Mouse (Mus musculus): Measurements from ENCODE around the gene Ercc8. TPM values are rescaled to one million over a fixed set of nuclear protein-coding genes. Genes with fewer than 3 reads are reported as not detected.

Gene Ercc8
- polyA plus RNA-seq, 1 experiment from 2014 or later, result 24.2 TPM

DNA sequence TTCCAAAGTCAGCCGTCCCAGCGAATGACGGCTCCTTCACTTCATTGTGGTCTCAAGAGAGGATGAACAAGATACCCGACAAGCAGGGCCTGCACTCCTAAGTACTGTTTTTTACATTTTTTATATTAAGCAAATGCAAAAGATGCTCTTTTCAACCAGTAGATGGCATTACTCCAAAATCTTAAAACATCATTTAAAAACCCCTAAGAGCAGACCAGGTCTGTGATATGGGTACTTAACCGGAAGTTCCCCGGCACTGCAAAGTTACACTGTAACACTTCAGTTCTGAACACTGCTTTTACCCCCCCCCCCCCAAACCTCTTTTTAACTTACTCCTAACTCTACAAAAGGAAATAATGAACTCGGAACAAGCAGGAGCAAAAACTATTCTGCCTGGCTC lies 29.5 kb upstream of the Ercc8 start:
- H3K4me3 ChIP-seq, result no peak overlapping the region
- H3K27me3 ChIP-seq (replicated peaks; ENCODE audit: low read depth, poor library complexity, severe bottlenecking), result no peaks in the 10 kb centered on the region
- no peaks in the 10 kb centered on the region for H3K36me3 ChIP-seq (replicated peaks)
- DNase-seq (ENCODE audit: low spot score), result no peak
- no peak overlapping the region for H3K27ac ChIP-seq (replicated peaks)
- peaks cover 14% of the 10 kb centered on the region for H3K4me1 ChIP-seq
- H3K9me3 ChIP-seq, result no peaks in the 10 kb centered on the region
- 66% methylated on average over 7 of the region's 7 CpGs for WGBS

DNA sequence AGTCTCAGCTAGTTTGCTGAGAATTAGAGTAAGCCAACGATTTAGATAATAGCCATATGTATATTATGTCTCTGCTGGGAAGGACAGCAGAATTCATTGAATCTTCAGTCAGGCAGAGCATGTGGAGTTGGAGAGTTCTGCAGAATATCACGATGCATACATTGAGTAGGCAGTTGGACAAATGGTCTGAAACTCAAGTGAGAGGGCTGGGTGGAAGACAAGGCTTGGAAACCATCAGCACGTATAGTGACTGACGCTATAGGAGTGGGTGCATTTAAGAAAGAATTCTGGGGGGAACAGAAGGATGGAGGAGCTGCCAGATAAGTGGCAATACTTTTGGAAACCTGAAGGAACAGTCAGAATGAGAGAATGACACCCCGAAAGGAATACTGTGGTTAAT lies 27.8 kb upstream of the Ercc8 start:
- H3K4me1 ChIP-seq, result peaks cover 13% of the 10 kb centered on the region
- no peak overlapping the region for H3K4me3 ChIP-seq
- WGBS, result 94% methylated on average over 5 of the region's 5 CpGs
- no peak for DNase-seq (ENCODE audit: low spot score)
- H3K36me3 ChIP-seq (replicated peaks), result no peaks in the 10 kb centered on the region
- H3K27ac ChIP-seq (replicated peaks), result no peak overlapping the region
- no peaks in the 10 kb centered on the region for H3K27me3 ChIP-seq (replicated peaks; ENCODE audit: low read depth, poor library complexity, severe bottlenecking)
- H3K9me3 ChIP-seq, result no peaks in the 10 kb centered on the region

DNA sequence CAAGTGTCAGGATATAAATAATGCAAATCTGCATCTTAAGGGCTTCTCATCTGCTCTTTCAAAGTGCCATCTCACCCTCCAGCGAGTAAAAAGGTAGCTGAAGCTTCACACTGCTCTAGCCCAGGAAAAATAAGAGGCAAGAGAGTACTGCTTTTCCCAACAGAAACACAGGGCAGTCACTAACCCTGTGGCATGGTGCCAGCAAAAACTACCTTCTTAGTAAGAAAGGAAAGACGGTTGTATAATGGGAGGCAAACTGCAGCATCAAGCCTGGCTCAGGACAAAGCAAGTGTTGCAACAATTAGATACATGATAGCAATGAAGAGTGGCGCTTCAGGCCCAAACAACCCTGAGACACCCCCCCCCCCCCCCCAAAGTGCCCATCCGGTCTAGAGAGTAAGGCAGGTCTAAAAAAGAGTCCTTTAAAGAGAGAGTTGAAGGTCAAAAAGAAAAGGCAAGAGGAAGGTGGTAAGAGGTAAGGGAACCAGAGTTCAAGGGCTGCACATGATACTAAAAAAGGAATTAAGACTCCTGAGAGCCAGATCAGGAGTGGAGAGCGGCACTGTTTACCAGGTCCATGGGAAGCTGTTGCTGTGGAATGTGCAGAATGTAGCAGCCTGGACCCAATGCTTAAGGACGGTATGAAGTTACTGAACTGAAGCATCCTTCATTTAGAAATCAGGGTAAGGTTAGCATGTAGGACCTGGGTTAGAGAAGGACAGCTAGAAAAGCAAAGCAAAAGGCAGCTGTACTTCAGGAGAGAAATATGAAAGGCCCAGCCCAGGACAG lies 26.3 kb upstream of the Ercc8 start:
- 68% methylated on average over 6 of the region's 6 CpGs for WGBS
- H3K4me1 ChIP-seq, result peaks cover 13% of the 10 kb centered on the region
- no peaks in the 10 kb centered on the region for H3K27me3 ChIP-seq (replicated peaks; ENCODE audit: low read depth, poor library complexity, severe bottlenecking)
- no peak overlapping the region for H3K4me3 ChIP-seq
- H3K36me3 ChIP-seq (replicated peaks), result no peaks in the 10 kb centered on the region
- DNase-seq (ENCODE audit: low spot score), result no peak
- H3K27ac ChIP-seq (replicated peaks), result no peak overlapping the region
- no peaks in the 10 kb centered on the region for H3K9me3 ChIP-seq

DNA sequence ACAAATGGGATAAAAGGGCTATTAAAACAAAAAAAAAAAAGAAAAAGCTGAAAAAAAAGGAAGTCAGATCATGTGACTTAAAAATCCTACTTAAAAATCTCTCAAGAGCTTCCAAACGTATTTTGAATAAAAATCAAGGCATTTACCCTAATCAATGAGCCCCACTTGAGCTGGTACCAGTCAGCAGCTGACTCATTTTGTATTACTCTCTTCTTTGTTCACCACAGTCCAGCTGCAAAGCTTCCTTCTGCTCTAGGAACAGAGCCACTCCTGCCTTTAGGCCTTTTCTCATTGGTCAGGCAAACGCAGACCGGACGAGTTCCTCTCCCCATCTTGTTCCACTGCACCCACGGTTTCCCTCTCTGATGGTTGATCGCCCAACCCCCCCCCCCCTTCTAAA lies 22.9 kb upstream of the Ercc8 start:
- Histone ChIP-seq H3K27ac (replicated peaks) (no peak overlapping the region), H3K4me1 (peaks cover 13% of the 10 kb centered on the region), H3K9me3 (no peaks in the 10 kb centered on the region), H3K27me3 (replicated peaks; ENCODE audit: low read depth, poor library complexity, severe bottlenecking) (no peaks in the 10 kb centered on the region), H3K4me3 (no peak overlapping the region), H3K36me3 (replicated peaks) (no peaks in the 10 kb centered on the region)
- DNase-seq (ENCODE audit: low spot score), result no peak
- 80% methylated on average over 6 of the region's 6 CpGs for WGBS

DNA sequence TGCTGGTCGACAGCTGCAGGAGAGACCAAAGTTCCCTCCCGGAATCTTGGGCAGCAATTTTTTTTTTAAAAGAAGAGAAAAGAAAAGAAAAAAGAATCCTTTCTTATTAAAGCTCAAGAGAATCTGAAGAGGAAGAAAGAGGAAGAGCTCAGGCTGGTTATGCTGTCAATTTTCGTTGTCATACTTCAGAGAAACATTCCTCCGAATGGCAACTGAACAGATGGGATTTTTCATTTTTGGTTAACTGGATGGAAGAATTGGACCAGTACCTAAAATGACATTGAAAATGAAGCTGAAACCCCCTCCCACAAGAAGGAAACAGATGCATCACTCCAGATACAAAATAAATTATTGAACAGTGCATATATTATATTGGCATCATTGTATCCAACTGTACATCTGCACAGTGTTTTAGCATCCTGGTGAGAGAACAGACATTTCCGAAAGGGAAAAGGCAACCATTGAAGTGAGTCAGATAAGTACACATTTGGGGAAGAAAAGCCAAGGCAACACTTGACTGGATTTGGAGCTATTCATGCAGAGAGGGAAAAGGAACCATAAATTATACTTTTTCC lies 20.0 kb upstream of the Ercc8 start:
- H3K9me3 ChIP-seq, result no peaks in the 10 kb centered on the region
- H3K27me3 ChIP-seq (replicated peaks; ENCODE audit: low read depth, poor library complexity, severe bottlenecking), result no peaks in the 10 kb centered on the region
- 90% methylated on average over 5 of the region's 5 CpGs for WGBS
- no peak overlapping the region for H3K4me3 ChIP-seq
- no peak for DNase-seq (ENCODE audit: low spot score)
- no peak overlapping the region for H3K27ac ChIP-seq (replicated peaks)
- H3K4me1 ChIP-seq, result no peaks in the 10 kb centered on the region
- H3K36me3 ChIP-seq (replicated peaks), result no peaks in the 10 kb centered on the region

DNA sequence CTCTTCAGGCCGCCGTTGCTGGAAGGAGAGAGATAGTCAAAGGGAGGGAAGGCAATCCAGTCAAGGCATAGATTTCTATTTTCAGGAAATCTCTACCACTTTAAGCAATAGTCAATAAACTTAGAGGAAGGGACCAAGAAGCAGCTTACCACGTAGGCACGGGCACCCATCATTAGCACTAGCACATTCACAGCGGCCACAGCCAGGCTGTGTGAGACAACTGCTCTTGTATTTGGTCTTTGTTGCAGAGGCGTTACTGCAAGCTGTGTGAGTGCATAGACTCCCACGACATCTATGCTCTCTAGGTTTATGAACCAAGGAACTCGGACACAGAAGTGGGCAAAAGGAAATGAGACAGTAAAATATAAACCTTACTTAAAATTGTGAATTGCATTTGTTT lies 14.4 kb upstream of the Ercc8 start:
- Histone ChIP-seq H3K27ac (replicated peaks) (no peak overlapping the region), H3K4me1 (no peaks in the 10 kb centered on the region), H3K9me3 (no peaks in the 10 kb centered on the region), H3K4me3 (no peak overlapping the region), H3K27me3 (replicated peaks; ENCODE audit: low read depth, poor library complexity, severe bottlenecking) (no peaks in the 10 kb centered on the region), H3K36me3 (replicated peaks) (peaks cover 6% of the 10 kb centered on the region; the same call in 1 of the 2 replicates)
- 95% methylated on average over 8 of the region's 8 CpGs for WGBS
- DNase-seq (ENCODE audit: low spot score), result no peak

DNA sequence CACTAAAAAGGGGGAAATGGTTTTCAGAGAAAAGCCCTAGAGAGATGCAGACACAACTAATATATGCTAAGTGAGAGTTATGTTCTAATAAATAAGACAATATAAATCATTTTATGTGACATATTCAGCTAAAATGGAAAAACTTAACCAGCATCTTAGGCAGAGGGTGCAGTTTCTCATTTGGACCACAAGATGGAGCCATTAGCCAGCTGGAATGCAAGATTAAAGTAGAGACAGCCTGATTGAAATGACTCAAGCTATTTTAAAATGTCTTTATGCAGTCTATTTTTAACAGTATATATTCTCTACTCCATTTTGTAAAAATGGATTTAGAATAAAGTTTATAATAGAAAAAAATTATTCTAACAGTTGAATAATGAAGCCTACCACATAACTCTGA lies 6.7 kb upstream of the Ercc8 start:
- Histone ChIP-seq H3K9me3 (no peaks in the 10 kb centered on the region), H3K27me3 (replicated peaks; ENCODE audit: low read depth, poor library complexity, severe bottlenecking) (no peaks in the 10 kb centered on the region), H3K27ac (replicated peaks) (no peak overlapping the region), H3K4me1 (no peaks in the 10 kb centered on the region), H3K4me3 (no peak overlapping the region), H3K36me3 (replicated peaks) (peaks cover 6% of the 10 kb centered on the region; the same call in 1 of the 2 replicates)
- DNase-seq (ENCODE audit: low spot score), result no peak

DNA sequence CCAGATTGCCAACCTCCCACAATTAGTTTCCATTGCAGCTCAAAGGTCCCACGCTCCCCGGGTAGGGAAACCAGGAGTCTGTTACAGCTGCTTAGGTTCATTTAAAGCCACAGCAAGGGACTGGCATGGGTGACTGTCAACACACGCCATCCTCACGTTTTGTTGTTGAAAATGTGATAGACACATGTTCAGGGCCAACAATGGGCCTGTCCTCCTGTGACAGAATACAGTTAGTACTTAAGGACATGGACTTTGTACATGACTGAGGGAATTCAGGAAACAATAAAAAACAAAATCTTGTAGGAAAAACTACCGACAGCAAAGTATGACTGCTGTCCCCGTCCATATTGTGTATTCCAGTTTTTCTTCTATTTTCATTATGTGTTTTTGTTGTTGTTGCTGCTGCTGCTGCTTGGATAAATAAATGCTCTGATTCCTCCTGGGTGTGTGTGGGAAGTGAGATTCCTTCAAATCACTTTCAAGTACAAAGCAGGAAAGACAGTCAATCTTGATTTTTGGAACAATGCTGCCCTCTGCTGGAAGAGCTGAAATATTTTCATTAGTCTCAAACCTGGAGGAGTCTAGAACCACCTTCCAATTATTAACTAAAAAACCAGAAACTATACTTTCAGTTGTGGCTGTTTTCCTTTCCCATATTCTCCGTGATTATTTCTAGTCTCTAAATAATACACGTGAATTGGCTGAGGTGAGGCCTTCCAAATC lies 5.7 kb upstream of the Ercc8 start:
- H3K4me3 ChIP-seq, result no peak overlapping the region

DNA sequence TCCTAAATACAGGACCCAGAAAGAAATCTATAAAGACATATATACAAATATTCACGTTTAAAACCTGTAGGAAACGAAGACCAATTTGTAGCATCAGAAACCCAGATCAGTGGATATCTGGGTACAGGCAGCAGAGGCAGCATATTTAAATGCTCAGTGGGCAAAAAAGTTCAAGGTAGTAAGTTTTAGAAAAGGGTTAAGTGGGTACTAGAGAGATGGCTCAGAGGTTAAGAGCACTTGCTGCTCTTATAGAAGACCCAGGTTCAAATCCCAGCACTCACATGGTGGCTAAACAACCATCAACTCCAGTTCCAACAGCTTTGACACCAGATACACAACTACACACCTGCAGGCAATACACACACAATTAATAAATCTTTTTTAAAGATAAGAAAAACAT lies 1.4 kb upstream of the Ercc8 start:
- peak overlapping the region; percentile 83 for H3K4me3 ChIP-seq
- peaks cover 12% of the 10 kb centered on the region for H3K36me3 ChIP-seq (replicated peaks)
- no peak overlapping the region for H3K27ac ChIP-seq (replicated peaks)
- no peak for DNase-seq (ENCODE audit: low spot score)
- 88% methylated on average over 2 of the region's 2 CpGs for WGBS
- peaks cover 16% of the 10 kb centered on the region for H3K4me1 ChIP-seq
- H3K9me3 ChIP-seq, result no peaks in the 10 kb centered on the region
- H3K27me3 ChIP-seq (replicated peaks; ENCODE audit: low read depth, poor library complexity, severe bottlenecking), result no peaks in the 10 kb centered on the region

More for the DNA sequence above, 5.7 kb upstream of the Ercc8 start:
- Histone ChIP-seq H3K4me1 (peaks cover 7% of the 10 kb centered on the region; the same call in 1 of the 2 replicates), H3K27me3 (replicated peaks; ENCODE audit: low read depth, poor library complexity, severe bottlenecking) (no peaks in the 10 kb centered on the region), H3K9me3 (no peaks in the 10 kb centered on the region), H3K36me3 (replicated peaks) (no peaks in the 10 kb centered on the region), H3K27ac (replicated peaks) (no peak overlapping the region)
- WGBS, result 68% methylated on average over 8 of the region's 8 CpGs
- DNase-seq (ENCODE audit: low spot score), result peak; percentile 38

DNA sequence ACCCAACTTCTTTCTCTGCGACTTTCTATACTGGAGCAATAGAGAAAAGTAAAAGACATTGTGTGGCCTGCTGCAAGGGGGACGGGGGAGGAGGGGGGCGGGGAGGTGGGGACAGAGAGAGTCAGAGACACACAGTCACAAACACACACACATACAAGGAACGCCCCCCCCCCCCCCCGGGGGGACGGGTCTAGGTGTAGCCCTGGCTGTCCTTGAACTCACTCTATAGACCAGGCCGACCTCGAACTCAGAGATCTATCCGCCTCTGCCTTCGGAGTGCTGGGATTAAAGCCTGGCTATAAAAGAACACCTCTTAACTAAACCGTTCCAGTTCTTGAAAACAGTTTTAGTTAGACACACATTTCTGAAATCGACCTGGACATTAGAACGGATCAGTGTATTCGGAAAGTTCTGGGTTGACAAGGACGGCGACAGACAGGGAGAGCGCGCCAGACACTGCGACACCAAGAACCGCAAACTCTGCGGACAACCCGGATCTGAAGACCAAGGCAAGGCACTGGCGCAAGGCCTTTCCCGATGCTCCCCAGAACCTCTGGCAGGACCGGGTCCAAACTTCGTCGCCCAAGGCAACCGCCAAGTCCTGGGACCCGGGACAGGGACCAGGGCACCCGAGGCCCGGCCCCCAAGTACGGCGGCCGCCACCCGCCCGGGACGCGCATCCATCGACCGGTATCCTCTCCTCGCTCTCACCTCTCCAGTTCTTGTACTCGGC lies 633 bp upstream of the Ercc8 start:
- 2% methylated on average over 42 of the region's 42 CpGs for WGBS
- H3K27ac ChIP-seq (replicated peaks), result peak overlapping the region; percentile 85
- DNase-seq (ENCODE audit: low spot score), result peak; percentile 36

DNA sequence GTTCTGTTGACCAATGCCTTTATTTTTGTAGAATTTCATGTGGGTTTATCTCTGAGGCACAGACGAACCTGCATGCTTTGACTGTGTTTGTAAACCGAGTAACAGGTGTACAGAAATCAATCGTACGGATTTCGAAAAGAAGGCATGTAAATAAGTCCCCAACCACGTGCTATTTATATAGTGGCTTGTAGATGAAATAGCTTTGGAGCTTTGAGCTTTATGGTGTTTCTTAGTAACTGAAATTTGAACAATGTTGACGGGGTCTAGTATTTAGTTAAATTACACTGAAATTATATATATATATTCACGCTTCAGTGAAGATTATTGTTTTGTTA lies 677 bp downstream of the Ercc8 start:
- Histone ChIP-seq H3K9me3 (no peaks in the 10 kb centered on the region), H3K27ac (replicated peaks) (peak overlapping the region; percentile 85; the same call in 1 of the 2 replicates), H3K4me1 (peaks cover 16% of the 10 kb centered on the region), H3K36me3 (replicated peaks) (peaks cover 22% of the 10 kb centered on the region), H3K4me3 (peak overlapping the region; percentile 83), H3K27me3 (replicated peaks; ENCODE audit: low read depth, poor library complexity, severe bottlenecking) (no peaks in the 10 kb centered on the region)
- DNase-seq (ENCODE audit: low spot score), result no peak
- WGBS, result 7% methylated on average over 8 of the region's 8 CpGs

More for the DNA sequence above, 633 bp upstream of the Ercc8 start:
- Histone ChIP-seq H3K4me1 (peaks cover 16% of the 10 kb centered on the region), H3K4me3 (peak overlapping the region; percentile 83), H3K9me3 (no peaks in the 10 kb centered on the region), H3K27me3 (replicated peaks; ENCODE audit: low read depth, poor library complexity, severe bottlenecking) (no peaks in the 10 kb centered on the region), H3K36me3 (replicated peaks) (peaks cover 14% of the 10 kb centered on the region)

DNA sequence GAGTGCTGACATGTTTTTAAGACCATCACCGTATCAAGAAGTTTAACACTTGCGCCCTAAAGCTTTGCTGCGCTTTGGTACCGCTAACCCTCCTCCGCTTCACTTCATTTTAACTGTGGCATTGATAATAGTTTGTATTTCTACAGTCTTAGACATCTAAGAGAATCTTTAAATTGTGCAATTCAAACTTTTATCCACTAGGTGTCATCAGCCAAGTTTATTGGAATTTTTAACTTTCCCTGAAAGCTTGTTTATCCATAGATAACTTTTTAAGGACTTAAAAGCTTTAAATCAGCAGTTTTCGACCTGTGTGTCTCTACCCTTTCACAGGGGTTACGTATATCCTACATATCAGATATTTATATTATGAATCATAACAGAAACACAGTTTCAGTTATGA lies 1.4 kb downstream of the Ercc8 start:
- no peaks in the 10 kb centered on the region for H3K27me3 ChIP-seq (replicated peaks; ENCODE audit: low read depth, poor library complexity, severe bottlenecking)
- peak overlapping the region; percentile 83 for H3K4me3 ChIP-seq
- no peak for DNase-seq (ENCODE audit: low spot score)
- peaks cover 16% of the 10 kb centered on the region for H3K4me1 ChIP-seq
- no peaks in the 10 kb centered on the region for H3K9me3 ChIP-seq
- peaks cover 22% of the 10 kb centered on the region for H3K36me3 ChIP-seq (replicated peaks)
- 75% methylated on average over 7 of the region's 7 CpGs for WGBS
- H3K27ac ChIP-seq (replicated peaks), result no peak overlapping the region
